Mouse (Mus musculus) hindbrain, embryonic 13.5 days (tissue): ENCODE measurements around the gene Rnf2. TPM values are rescaled to one million over a fixed set of nuclear protein-coding genes. Genes with fewer than 3 reads are reported as not detected.
A peak's percentile ranks its signal among the peaks of the same experiment; 100 is the strongest.

Experiments used
- ATAC-seq: fragments of 200-750 bp; cut with Nextera tagmentation; 2 replicates; pipeline ENCODE4 v1.8.0; 2017; ENCODE audit warnings: moderate TSS enrichment; ENCODE audit not compliant: low FRiP score
- H3K27ac ChIP-seq: fragments of 300-500 bp; sonication (generic); 2 replicates; pipeline ENCODE4 v1.5.1; 2015; ENCODE audit warnings: inconsistent platforms, mild to moderate bottlenecking, moderate library complexity
- H3K27me3 ChIP-seq: fragments of 300-500 bp; sonication (generic); 2 replicates; pipeline ENCODE4 v1.6.1; 2015; ENCODE audit warnings: mild to moderate bottlenecking, inconsistent platforms
- H3K36me3 ChIP-seq: fragments of 300-500 bp; sonication (generic); 2 replicates; pipeline ENCODE4 v1.6.1; 2015; ENCODE audit warnings: mild to moderate bottlenecking, inconsistent platforms
- H3K4me1 ChIP-seq: fragments of 300-500 bp; sonication (generic); replicated peaks from 2 replicates; pipeline ENCODE4 v1.6.1; 2015; ENCODE audit warnings: inconsistent platforms
- H3K4me2 ChIP-seq: fragments of 300-500 bp; sonication (generic); 2 replicates; pipeline ENCODE4 v1.6.1; 2015; ENCODE audit warnings: inconsistent platforms, mild to moderate bottlenecking, moderate library complexity
- H3K4me3 ChIP-seq: fragments of 300-500 bp; sonication (generic); 2 replicates; pipeline ENCODE4 v1.5.1; 2015; ENCODE audit warnings: mild to moderate bottlenecking, inconsistent platforms
- H3K9ac ChIP-seq: fragments of 300-500 bp; sonication (generic); 2 replicates; pipeline ENCODE4 v1.6.1; 2015; ENCODE audit warnings: mild to moderate bottlenecking, inconsistent platforms
- H3K9me3 ChIP-seq: fragments of 300-500 bp; sonication (generic); 2 replicates; pipeline ENCODE4 v1.6.1; 2016; ENCODE audit warnings: inconsistent platforms
- WGBS: fragments of 180-500 bp; shearing (Covaris S2); methylation state at CpG from one replicate; pipeline ENCODE4 v1.1.7; 2015; 5-methylcytosine and 5-hydroxymethylcytosine counted together
- microRNA-seq: library from miRNA; unstranded; fragments of <30 nt; microRNA quantifications from one replicate; pipeline ENCODE4, GENCODE M21; 2016
- polyA plus RNA-seq: library from polyadenylated mRNA; unstranded; fragments of >200 nt; fragmentation: Nextera tagmentation; extraction: Ambion mirVana; gene quantifications from 2 replicates; pipeline ENCODE4 v1.2.1, GENCODE M21; 2015

Rnf2 gene
- polyA plus RNA-seq, 1 experiment from 2014 or later, result 120 TPM

DNA sequence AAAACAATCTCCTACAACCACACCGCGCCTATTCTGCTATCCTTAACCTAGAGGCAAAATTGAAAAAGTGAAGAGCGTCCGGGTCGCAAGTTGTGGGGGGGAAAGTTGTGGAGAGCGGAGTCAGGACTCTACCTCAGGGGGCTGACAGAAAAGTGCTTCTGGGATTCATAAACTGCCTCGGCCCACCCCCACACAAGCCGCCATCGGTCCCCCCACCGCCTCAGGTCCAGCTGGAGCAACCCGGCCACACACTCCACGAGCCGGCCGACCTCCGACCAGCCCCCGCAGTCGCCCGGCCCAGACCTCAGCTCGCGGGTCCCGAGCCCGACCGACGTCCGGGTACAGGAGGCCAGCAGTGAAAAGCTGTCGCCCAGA lies 72.9 kb downstream of the Rnf2 start:
- H3K9me3 ChIP-seq, result no peaks in the 10 kb centered on the region
- H3K36me3 ChIP-seq, result no peaks in the 10 kb centered on the region
- 1% methylated on average over 26 of the region's 26 CpGs for WGBS
- ATAC-seq, result no peak; the same call in 1 of the 2 replicates
- peak overlapping the region; percentile 69 for H3K4me2 ChIP-seq
- peak overlapping the region; percentile 79 for H3K4me3 ChIP-seq
- H3K9ac ChIP-seq, result peak overlapping the region; percentile 82
- H3K27me3 ChIP-seq, result no peaks in the 10 kb centered on the region
- peaks cover 24% of the 10 kb centered on the region for H3K4me1 ChIP-seq
- peak overlapping the region; percentile 98 for H3K27ac ChIP-seq

DNA sequence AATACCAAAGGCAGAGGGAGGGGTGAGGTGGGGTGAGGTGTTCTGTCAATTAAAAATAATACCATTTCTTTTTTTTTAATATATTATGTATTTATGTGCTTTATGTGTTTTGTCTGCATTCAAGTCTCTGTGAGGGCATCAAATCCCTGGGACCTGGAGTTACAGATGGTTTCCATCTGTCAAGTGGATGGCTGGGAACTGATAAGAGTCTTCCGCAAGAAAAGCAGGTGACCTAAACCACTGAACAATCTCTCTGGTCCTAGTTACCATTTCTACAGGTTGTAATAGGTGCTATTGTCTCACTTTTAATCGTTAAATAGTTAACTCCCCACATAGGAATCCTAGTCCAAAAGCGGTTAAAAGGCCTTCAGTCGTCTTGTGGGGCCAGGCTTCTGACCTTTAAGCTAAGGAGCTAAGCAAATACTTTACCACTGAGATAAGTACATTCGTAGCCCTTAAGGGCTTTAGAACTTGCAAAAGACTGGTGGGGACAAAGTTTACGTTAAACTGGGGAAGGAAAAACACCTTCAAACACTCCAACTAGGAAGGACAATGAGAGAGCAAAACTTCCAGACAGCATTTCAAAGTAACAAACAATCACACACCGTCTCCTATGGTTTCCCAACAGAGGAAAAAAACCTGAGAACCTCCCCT lies 73.7 kb downstream of the Rnf2 start:
- no peak overlapping the region for H3K27ac ChIP-seq
- peaks cover 4% of the 10 kb centered on the region for H3K36me3 ChIP-seq
- no peak for ATAC-seq
- H3K9ac ChIP-seq, result peak overlapping the region; percentile 49
- no peaks in the 10 kb centered on the region for H3K27me3 ChIP-seq
- peaks cover 24% of the 10 kb centered on the region for H3K4me1 ChIP-seq
- H3K4me3 ChIP-seq, result peak overlapping the region; percentile 79
- H3K4me2 ChIP-seq, result peak overlapping the region; percentile 69
- 40% methylated on average over 7 of the region's 7 CpGs for WGBS
- no peaks in the 10 kb centered on the region for H3K9me3 ChIP-seq

DNA sequence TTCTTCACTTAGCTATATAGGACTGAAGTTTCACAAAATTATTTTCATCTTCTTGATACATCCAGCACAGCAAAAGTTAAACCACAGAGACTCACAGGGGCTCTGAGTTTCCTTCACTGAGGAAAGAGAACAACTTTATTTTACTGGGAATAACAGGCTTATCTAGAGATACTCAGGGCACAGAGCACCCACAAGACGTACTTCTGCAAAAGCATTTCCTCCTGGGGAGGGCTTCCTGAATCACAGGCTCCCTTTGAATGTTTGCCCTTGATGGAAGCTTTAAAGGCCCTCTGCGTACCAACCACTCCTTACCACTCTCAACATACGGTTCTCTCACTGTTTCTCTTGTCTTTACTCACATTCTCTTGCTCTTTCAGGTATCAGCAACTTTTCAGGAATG lies 78.6 kb downstream of the Rnf2 start:
- Histone ChIP-seq H3K36me3 (peaks cover 26% of the 10 kb centered on the region), H3K27me3 (no peaks in the 10 kb centered on the region), H3K9me3 (no peaks in the 10 kb centered on the region), H3K4me3 (no peak overlapping the region), H3K4me2 (no peak overlapping the region), H3K27ac (no peak overlapping the region), H3K9ac (no peak overlapping the region), H3K4me1 (peaks cover 5% of the 10 kb centered on the region)
- no peak for ATAC-seq
- WGBS, result 91% methylated on average over 3 of the region's 3 CpGs

DNA sequence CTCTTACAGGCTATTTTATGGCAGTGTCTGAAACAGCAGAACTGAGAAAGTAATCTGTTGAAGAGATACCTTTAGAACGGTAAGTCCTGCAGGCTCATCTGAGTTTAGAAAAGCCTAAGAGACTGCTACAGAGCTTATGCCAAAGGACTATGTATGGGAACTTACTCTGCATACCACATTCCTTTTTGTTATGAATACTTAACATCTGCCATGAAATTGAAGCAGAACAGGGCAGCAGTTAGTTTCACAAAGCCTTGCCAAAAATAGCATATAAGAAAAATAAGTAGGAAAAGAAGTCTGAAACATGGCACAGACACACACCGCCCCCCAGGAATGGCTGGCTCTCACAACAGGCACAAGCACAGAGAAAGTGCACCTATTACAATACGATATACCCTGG lies 90.9 kb downstream of the Rnf2 start:
- no peak overlapping the region for H3K4me3 ChIP-seq
- H3K27me3 ChIP-seq, result no peaks in the 10 kb centered on the region
- no peaks in the 10 kb centered on the region for H3K9me3 ChIP-seq
- 91% methylated on average over 3 of the region's 3 CpGs for WGBS
- H3K36me3 ChIP-seq, result peaks cover 21% of the 10 kb centered on the region
- ATAC-seq, result no peak
- no peaks in the 10 kb centered on the region for H3K4me1 ChIP-seq
- no peak overlapping the region for H3K9ac ChIP-seq
- H3K27ac ChIP-seq, result no peak overlapping the region
- H3K4me2 ChIP-seq, result no peak overlapping the region

Small RNA genes within 50 kb of the gene (microRNA-seq; reads per million reads assigned to microRNA genes)
- gene Mir7682, result 1.2 reads per million

Other genes starting within 250 kb of the Rnf2 start
- 276 and 277 TPM in 2 replicates for gene Ivns1abp, start 156.5 kb downstream of the Rnf2 start, polyA plus RNA-seq
- 20.6 and 22.7 TPM in 2 replicates for gene Swt1, start 72.5 kb downstream of the Rnf2 start, polyA plus RNA-seq
- 49.9 and 51.3 TPM in 2 replicates for gene Trmt1l, start 72.4 kb downstream of the Rnf2 start, polyA plus RNA-seq
- 1.9 and 2.5 TPM in 2 replicates for gene Fam129a, start 70.2 kb upstream of the Rnf2 start, polyA plus RNA-seq